Mouse (Mus musculus) forebrain, embryonic 14.5 days (tissue): ENCODE measurements around the gene Ripor3. TPM values are rescaled to one million over a fixed set of nuclear protein-coding genes. Genes with fewer than 3 reads are reported as not detected.

Experiments
- ATAC-seq: fragments of 200-750 bp; cut with Nextera tagmentation; 2 replicates; pipeline ENCODE4 v1.8.0; 2017; ENCODE audit warnings: mild to moderate bottlenecking, moderate library complexity
- DNase-seq: peaks from one replicate; pipeline ENCODE4 v3.0.0-alpha.2; 2015; ENCODE audit warnings: low spot score
- H3K27ac ChIP-seq: fragments of 300-500 bp; sonication (generic); 2 replicates; pipeline ENCODE4 v1.5.1; 2014; ENCODE audit warnings: low read depth, mild to moderate bottlenecking, control low read depth, low read length, moderate library complexity
- H3K27me3 ChIP-seq: fragments of 300-500 bp; sonication (generic); replicated peaks from 2 replicates; pipeline ENCODE4 v1.6.1; 2014; ENCODE audit warnings: low read length, control low read depth, mixed read lengths; ENCODE audit not compliant: control insufficient read depth, insufficient read depth
- H3K36me3 ChIP-seq: fragments of 300-500 bp; sonication (generic); 2 replicates; pipeline ENCODE4 v1.6.1; 2014; ENCODE audit warnings: low read length, control low read depth; ENCODE audit not compliant: control insufficient read depth, insufficient read depth
- H3K4me1 ChIP-seq: fragments of 300-500 bp; sonication (generic); 2 replicates; pipeline ENCODE4 v1.6.1; 2014; ENCODE audit warnings: antibody characterized with exemption, low read length, control low read depth; ENCODE audit not compliant: control insufficient read depth, insufficient read depth
- H3K4me2 ChIP-seq: fragments of 300-500 bp; sonication (generic); 2 replicates; pipeline ENCODE4 v1.6.1; 2014; ENCODE audit warnings: mild to moderate bottlenecking, control low read depth, low read length
- H3K4me3 ChIP-seq: fragments of 300-500 bp; sonication (generic); 2 replicates; pipeline ENCODE4 v1.5.1; 2014; ENCODE audit warnings: low read depth, low read length, control low read depth
- H3K9ac ChIP-seq: fragments of 300-500 bp; sonication (generic); 2 replicates; pipeline ENCODE4 v1.6.1; 2014; ENCODE audit warnings: mild to moderate bottlenecking, low read length, control low read depth, moderate library complexity
- H3K9me3 ChIP-seq: fragments of 300-500 bp; sonication (generic); replicated peaks from 2 replicates; pipeline ENCODE4 v1.6.1; 2016; ENCODE audit warnings: low read length, control low read depth, mixed read lengths; ENCODE audit not compliant: control insufficient read depth
- WGBS: fragments of 180-500 bp; shearing (Covaris S2); extraction: QIAGEN DNeasy Blood & Tissue Kit; methylation state at CpG from one replicate; pipeline ENCODE4 v1.1.7; 2014; 5-methylcytosine and 5-hydroxymethylcytosine counted together
- polyA plus RNA-seq: library from polyadenylated mRNA; unstranded; fragments of >200 nt; fragmentation: Nextera tagmentation; extraction: Ambion mirVana; gene quantifications from 2 replicates; pipeline ENCODE4 v1.2.1, GENCODE M21; 2014

Gene Ripor3
- polyA plus RNA-seq, 1 experiment from 2014 or later: 0.22 TPM

GRCm38 (mm10) chr2:168040751-168041150 is 30.3 kb upstream of the Ripor3 start:
- H3K27me3 ChIP-seq: no peaks in the 10 kb centered on the region
- H3K27ac ChIP-seq: no peak overlapping the region
- no peak for DNase-seq
- no peaks in the 10 kb centered on the region; the same call in 1 of the 2 replicates for H3K4me1 ChIP-seq
- no peaks in the 10 kb centered on the region for H3K9me3 ChIP-seq
- no peak overlapping the region for H3K4me3 ChIP-seq
- ATAC-seq: no peak
- whole genome bisulfite sequencing: 39% methylated on average over 3 of the region's 3 CpGs
- H3K36me3 ChIP-seq: no peaks in the 10 kb centered on the region
- no peak overlapping the region for H3K4me2 ChIP-seq
- H3K9ac ChIP-seq: no peak overlapping the region

DNA sequence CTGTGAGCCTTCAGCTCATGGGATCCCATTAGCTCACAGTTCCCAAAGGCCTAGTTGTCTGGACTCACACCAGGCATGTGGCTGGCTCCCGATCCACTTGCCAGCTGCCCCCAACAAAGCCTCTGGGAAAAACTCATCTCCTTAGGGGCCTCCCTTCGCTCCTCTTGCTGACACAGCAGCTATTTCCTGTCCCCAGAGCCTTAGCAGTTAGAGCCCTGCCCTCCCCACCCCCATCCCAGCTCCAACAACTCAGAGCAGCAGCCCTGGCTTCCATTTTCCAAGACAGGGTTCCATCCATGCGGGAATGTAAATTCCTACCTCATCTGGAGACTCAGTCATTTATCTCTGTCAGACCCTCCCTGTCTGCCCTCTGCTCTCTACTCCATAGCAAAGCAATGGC is 26.6 kb upstream of the Ripor3 start:
- Histone ChIP-seq H3K4me3 (no peak overlapping the region), H3K4me2 (no peak overlapping the region), H3K4me1 (no peaks in the 10 kb centered on the region), H3K27me3 (no peaks in the 10 kb centered on the region), H3K36me3 (no peaks in the 10 kb centered on the region), H3K9ac (no peak overlapping the region), H3K9me3 (no peaks in the 10 kb centered on the region), H3K27ac (no peak overlapping the region)
- ATAC-seq (no peak), DNase-seq (no peak)
- 73% methylated on average over 3 of the region's 3 CpGs for WGBS

DNA sequence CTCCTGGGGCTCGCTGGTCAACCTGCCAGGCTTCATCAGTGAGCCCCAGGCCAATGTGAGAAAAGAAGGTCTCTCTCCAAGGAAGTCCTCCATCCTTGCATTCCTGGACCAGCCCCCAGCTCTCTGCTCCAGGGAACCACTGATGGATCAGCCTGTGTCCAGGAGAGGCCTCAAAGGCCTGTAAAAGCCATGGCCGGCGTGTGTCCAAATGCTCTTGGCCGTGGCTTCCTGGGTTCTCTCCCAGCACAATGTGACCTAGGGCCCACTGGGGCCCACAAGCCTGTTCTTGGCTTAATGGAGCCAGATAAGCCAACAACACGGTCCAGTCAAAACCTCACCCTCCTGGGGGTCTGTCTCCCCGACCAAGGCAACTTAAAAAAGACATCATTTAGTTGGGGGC is 25.5 kb upstream of the Ripor3 start:
- Histone ChIP-seq H3K9me3 (no peaks in the 10 kb centered on the region), H3K27me3 (no peaks in the 10 kb centered on the region), H3K4me2 (no peak overlapping the region), H3K4me3 (no peak overlapping the region), H3K4me1 (no peaks in the 10 kb centered on the region), H3K9ac (no peak overlapping the region), H3K36me3 (no peaks in the 10 kb centered on the region), H3K27ac (no peak overlapping the region)
- WGBS: 87% methylated on average over 6 of the region's 6 CpGs
- ATAC-seq: no peak
- no peak for DNase-seq

- 69% methylated on average over 10 of the region's 10 CpGs for WGBS
These were observed 23.5 kb upstream of the Ripor3 start for GRCm38 (mm10) chr2:168033905-168034304.

GRCm38 (mm10) chr2:168031842-168032241 is 21.4 kb upstream of the Ripor3 start:
- Histone ChIP-seq H3K4me1 (no peaks in the 10 kb centered on the region), H3K27ac (no peak overlapping the region), H3K9me3 (no peaks in the 10 kb centered on the region), H3K36me3 (no peaks in the 10 kb centered on the region), H3K9ac (no peak overlapping the region), H3K27me3 (no peaks in the 10 kb centered on the region), H3K4me3 (no peak overlapping the region), H3K4me2 (no peak overlapping the region)
- DNase-seq (no peak), ATAC-seq (no peak)
- WGBS: 72% methylated on average over 2 of the region's 2 CpGs

More at GRCm38 (mm10) chr2:168033905-168034304, 23.5 kb upstream of the Ripor3 start:
- Histone ChIP-seq H3K36me3 (no peaks in the 10 kb centered on the region), H3K27ac (no peak overlapping the region), H3K9me3 (no peaks in the 10 kb centered on the region), H3K4me2 (no peak overlapping the region), H3K9ac (no peak overlapping the region), H3K27me3 (no peaks in the 10 kb centered on the region), H3K4me1 (no peaks in the 10 kb centered on the region), H3K4me3 (no peak overlapping the region)
- ATAC-seq (no peak), DNase-seq (no peak)

- DNase-seq (no peak), ATAC-seq (no peak)
- Histone ChIP-seq H3K9ac (no peak overlapping the region), H3K36me3 (no peaks in the 10 kb centered on the region), H3K27ac (no peak overlapping the region), H3K4me2 (no peak overlapping the region), H3K4me1 (no peaks in the 10 kb centered on the region), H3K27me3 (no peaks in the 10 kb centered on the region), H3K4me3 (no peak overlapping the region), H3K9me3 (no peaks in the 10 kb centered on the region)
- WGBS: 98% methylated on average over 3 of the region's 3 CpGs
These were observed 18.0 kb upstream of the Ripor3 start for GRCm38 (mm10) chr2:168028376-168028775.

DNA sequence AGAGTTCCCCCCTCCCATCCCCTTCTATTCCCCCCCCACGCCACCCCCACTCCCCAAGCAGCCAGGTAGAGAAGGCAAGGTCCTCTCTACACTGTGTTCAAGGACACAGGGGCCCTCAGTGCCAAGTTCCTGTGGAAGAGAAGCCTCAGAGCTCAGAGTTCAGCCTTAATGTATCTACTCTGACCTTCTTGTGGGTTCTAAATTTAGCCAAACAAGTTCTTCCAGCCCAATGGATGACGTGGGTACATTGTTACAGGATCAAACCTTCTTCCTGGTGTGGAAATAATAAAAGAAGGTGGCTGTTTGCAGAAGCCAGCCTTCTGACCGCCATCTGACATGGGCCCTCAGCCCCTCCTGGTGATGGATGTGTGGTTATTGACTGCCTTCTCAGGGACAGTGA is 16.0 kb upstream of the Ripor3 start:
- Histone ChIP-seq H3K9ac (no peak overlapping the region), H3K36me3 (no peaks in the 10 kb centered on the region), H3K27ac (no peak overlapping the region), H3K4me2 (no peak overlapping the region), H3K9me3 (no peaks in the 10 kb centered on the region), H3K27me3 (no peaks in the 10 kb centered on the region), H3K4me3 (no peak overlapping the region), H3K4me1 (no peaks in the 10 kb centered on the region)
- WGBS: 65% methylated on average over 3 of the region's 3 CpGs
- no peak for DNase-seq
- ATAC-seq: no peak

GRCm38 (mm10) chr2:168025882-168026281 is 15.5 kb upstream of the Ripor3 start:
- no peaks in the 10 kb centered on the region for H3K4me1 ChIP-seq
- H3K4me3 ChIP-seq: no peak overlapping the region
- no peaks in the 10 kb centered on the region for H3K36me3 ChIP-seq
- no peak overlapping the region for H3K4me2 ChIP-seq
- no peaks in the 10 kb centered on the region for H3K9me3 ChIP-seq
- WGBS: 89% methylated on average over 8 of the region's 8 CpGs
- no peak overlapping the region for H3K9ac ChIP-seq
- ATAC-seq (no peak), DNase-seq (no peak)
- H3K27ac ChIP-seq: no peak overlapping the region
- no peaks in the 10 kb centered on the region for H3K27me3 ChIP-seq

DNA sequence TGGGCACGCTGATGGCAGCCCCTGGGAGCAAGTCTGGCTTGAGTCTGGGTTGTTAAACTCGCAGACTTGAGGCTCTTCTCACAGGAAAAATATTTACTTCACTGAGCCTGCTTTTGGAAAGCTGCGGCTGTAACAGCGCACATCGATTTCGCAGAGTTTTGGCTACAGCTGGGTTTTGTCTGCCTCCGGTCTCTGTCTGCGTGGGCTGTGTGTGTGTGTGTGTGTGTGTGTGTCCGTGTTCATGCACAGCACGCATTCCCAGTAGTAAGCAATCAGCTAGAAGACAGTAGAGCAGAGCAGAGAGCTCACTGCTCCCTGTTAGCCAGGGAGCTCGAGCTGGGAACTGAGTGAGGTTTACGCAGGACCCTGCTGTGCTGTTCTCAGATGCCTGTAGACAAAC is 14.8 kb upstream of the Ripor3 start:
- no peak overlapping the region for H3K4me3 ChIP-seq
- H3K27me3 ChIP-seq: no peaks in the 10 kb centered on the region
- DNase-seq: no peak
- H3K27ac ChIP-seq: no peak overlapping the region
- H3K9me3 ChIP-seq: no peaks in the 10 kb centered on the region
- H3K36me3 ChIP-seq: no peaks in the 10 kb centered on the region
- H3K4me1 ChIP-seq: no peaks in the 10 kb centered on the region
- WGBS: 70% methylated on average over 12 of the region's 12 CpGs
- no peak overlapping the region for H3K9ac ChIP-seq
- H3K4me2 ChIP-seq: no peak overlapping the region
- no peak for ATAC-seq
